Mouse (Mus musculus) kidney, postnatal 4 days (tissue): ENCODE data around the gene Pkn3.
"Not testable (repeated sequence)": the region's sequence is repeated elsewhere in the genome, so short reads cannot be mapped to it uniquely, and the experiment has no call there.

ENCODE experiments used
- DNase-seq, 2 experiments: peaks; one replicate each; pipeline ENCODE4 v3.0.0; 2021; ENCODE audit warnings: mixed read lengths in 2 of 2

Pkn3 gene

DNA sequence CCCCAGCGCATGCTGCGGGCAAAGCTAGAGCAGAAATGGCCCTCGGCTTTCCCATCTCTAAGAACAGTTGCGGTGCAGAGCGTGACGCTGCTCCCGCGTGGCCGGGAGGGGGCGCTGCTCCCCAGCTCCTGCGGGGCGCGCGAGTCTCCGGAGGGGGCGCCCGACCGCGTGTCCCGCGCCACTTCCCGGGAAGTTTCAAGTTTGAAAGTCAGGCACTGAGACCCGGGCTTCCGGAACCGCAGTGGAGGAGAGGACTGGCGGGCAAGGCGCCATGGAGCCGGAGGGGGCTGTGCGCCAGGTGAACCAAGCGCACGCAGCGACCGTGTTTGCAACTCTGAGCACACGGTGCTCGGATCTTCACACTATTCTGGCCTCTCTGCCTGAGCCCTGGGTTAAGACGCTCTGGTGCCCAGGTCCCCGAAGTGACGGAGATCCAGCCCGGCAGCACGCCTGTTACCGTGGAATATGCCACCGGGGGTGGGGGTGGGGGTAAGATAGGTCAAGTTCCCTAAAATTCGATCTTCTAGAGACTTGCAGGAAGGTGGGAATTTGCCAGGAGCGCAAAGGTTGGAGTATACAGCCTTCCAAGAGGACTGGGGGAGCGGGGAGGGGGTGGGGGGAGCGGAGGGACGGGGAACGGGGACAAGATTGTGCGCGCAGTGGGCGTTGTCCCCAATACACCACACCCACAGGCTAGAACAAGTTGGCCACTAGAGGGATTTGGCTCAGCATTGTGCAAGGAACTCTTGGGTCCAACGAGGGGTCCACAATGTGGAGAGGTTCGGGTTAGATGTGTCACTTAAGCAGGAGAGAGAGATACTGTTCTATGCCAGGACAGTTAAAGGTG lies at the start of gene Pkn3:
TSS of gene Pkn3 (plus strand) at position 183 of the 847 bp plus-strand sequence.
- DNase-seq: peak; percentile 92 to 94

DNA sequence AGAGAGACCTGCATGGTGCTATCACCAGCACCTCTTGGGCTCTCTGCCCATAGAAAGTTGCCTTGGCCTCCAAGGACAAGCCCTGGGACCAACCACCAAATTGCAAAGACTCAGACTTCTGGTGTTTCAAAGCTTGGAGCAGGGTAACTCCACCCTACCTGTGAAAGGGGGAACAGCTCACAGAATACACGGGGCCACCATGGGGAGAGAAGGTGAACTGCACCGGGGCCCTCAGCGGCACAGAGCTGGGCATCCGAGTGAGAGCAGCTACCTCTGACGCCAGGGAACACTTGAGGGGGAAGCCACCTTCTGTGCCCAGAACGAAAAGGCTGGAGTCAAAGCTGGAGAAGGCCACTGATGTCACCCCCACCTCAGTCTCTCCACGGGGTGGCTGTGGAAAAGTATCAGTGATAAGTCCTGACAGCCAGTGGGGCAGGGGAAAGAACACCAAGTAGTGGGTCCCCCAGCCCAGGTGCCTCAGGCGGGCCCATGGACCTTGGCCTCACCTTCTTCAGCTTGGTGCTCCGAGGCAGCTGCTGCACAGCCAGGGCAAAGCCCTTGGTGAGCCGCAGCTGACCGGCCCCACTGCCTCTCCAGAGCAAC lies 45.1 kb upstream of the Pkn3 start:
- peak; percentile 36 to 55 for DNase-seq

DNA sequence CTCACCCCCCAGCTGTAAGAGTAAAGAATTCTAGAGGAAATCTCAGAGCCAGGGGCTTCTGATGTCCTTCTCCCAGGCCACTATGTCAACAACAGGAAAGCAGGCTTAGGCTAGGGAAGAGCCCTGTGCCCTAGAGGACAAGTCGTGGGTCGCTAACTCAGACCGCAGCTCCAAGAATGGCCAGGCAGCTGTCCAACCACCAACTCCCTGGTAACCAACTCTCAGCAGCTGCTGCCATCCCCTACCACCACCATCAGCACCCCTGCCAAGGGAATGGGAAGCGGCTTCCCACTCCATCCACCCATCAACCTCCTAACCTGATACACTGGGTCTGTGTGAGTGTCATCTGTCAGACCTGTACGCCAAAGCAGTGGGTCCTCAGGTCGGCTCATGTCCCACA lies 44.5 kb upstream of the Pkn3 start:
- DNase-seq: no peak

DNA sequence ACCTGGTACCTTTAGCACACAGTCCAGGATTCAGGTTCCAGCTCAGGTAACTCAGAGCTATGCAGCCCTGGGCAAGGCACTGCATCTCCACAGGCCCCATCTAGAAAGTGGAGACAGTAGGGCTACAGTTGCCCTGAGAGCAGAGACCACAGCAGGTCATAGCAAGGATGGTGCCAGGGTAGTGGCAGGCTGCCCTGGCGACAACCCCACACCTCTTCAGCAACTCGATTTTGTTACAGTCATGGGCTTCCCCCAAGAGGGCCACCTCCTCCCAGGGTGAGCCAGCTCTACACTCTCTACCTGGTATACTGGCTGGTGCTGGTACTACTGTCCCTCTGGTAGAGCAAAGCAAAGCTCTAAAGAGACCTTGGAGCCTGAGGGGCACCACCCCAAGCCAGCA lies 39.7 kb upstream of the Pkn3 start:
- DNase-seq: no peak

DNA sequence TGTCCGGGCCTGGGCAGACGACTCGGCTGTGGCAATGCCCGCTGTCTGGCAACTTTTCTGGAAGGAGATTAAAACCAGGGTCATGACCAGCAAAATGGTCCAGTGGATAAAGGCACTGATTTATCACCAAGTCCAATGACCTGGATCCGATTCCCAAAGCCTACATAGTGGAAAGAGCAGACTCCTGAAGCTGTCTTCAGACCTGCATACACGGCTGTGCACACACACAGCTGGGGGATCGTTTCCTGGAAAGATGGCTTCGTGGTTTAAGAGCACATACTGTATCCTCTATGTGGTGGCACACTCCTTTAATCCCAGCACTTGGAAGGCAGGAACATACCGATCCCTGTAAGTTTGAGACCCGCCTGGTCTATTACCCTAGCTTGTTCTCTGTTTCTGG lies 39.1 kb upstream of the Pkn3 start:
- no peak for DNase-seq

DNA sequence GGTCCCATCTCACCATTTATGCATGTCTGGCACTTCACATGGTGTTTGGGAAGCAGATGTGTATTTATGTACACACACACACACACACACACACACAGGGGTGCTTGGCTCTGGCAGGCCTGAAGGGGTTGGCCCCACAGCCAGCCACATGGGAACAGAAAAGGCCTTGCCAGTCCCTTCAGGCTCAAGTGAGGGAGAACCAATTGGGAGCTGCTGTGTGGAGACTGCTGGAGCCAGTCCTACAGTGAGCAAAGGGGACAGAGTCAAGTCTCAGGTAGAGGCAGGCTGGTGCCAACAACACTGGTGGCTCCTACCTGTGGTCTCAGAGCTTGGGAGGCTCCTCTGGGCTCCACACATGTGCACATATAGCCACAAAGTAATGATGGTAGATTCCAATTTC lies 37.8 kb upstream of the Pkn3 start:
- DNase-seq: no peak

DNA sequence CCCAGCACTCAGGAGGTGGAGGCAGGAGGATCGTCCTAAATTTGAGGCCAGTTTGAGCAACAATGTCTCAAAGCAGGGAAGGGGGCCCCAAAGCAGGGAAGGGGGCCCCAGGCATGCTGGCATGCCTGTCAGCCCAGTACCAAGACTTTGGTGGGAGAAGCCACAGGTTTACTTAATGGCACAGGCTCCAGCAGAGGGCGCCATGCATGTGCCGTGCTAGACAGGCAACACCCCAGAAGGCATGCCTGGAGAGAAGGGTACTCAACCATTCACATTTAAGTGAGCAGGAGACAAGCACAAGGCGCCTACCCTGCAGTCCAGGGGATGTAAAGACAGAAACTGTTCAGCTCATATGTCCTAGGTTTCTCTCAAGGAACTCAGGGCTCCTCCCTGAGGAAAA lies 35.0 kb upstream of the Pkn3 start:
- DNase-seq: peak; percentile 94

DNA sequence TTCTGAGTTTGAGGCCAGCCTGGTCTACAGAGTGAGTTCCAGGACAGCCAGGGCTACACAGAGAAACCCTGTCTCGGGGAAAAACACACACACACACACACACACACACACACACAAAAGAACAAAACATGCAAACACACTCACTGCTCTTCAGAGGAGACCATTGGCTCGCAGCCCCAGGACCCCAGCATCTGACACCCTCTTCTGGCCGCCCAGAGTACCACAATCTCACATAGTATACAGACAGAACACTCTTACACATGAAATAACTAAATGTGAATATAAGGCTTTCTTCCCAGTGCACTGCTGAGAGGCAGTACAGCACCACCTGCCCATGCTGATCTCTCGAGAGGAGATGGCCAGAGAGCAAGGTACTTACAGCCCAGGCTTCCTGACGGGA lies 32.9 kb upstream of the Pkn3 start:
- no peak for DNase-seq

DNA sequence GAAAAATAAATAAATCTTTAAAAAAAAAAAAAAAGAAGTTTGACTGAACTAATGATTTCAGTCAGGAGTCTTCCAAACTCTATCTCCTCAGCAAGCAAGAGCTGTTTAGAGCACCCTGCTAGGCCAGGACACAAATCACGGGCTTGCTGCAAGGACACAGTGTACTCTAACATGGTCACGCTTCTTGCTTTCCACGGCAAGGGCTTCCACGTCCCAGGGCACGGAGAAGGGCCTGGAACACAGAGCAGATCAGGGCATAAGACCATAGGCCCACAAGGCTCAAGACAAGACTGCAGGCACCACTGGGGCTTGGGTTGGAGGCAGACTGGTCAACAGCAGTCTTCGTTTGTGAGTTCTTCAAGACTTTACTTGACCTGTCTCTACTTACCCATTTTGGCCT lies 30.4 kb upstream of the Pkn3 start:
- no peak for DNase-seq

DNA sequence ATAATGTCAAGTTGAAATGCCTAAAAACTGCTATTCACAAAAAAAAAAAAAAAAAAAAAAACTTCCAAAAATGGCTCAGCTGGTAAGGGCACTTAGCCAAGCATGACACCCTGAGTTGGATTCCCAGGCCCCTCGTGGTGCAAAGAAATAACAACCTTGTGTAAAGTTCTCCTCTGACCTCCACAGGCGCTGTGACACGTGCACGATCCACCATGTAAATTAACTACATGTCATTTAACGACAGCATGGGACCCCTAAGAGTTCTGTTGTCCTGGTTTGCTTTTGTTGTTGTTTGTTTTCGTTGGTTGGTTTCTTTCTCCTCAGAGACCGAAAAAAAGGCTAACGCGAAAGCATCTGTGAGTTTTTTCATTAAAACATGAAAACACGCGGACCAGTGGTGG lies 29.4 kb upstream of the Pkn3 start:
- DNase-seq: peak; percentile 30 to 48

DNA sequence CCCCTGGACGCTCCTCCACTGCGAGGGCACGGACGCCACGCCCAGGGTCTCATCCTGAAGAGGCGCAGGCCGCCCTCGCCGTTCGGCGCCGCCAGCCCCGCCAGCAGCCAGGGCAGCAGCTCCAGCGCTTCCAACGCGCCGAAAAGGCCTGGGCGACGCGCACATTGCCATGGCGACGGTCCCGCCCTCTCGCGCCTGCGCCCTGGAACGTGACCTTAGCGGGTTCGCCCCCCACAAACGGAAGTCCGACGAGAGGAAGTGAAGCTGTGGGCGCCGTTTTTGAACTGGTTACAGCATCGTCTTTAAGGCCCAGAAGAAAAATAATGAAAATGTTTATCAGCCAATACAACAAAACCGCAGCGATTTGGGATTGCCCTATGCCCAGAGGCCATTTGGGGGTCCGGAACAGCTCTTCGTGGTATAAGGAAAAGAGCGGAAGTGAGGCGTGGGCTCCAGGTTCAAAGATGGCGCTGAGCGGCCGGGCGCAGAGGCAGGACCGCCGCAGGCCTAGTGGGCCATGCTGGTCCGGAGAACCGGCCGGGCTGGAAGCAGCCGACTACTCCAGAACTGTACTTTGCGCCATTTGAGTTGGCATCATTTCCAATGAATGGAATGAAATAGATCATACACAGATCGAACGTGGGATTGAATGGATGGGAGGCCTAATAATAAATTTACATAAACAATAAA lies 28.6 kb upstream of the Pkn3 start, which contains the start of gene Wdr34:
TSS of gene Wdr34 (minus strand) at position 183 of the 690 bp plus-strand sequence.
- DNase-seq: peak; percentile 99

DNA sequence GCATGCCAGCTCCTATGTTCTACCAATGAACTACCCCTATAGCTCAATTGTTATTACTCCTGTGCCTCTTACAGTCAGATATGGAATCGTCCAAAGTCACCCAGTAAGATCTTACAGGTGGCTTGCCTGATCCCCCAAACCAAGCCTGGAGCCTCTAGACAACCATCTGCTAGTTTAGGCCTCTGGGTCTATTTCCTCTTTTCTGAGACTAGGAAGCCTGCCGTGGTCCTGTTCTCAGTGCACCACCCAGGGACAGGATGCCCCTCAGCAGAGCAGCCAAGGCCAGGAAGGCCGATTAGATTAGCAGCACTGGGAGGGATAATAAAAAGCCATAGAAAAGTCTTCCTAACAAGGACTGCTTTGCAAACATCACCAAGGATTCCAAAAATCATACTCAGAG lies 27.7 kb upstream of the Pkn3 start:
- DNase-seq: no peak

DNA sequence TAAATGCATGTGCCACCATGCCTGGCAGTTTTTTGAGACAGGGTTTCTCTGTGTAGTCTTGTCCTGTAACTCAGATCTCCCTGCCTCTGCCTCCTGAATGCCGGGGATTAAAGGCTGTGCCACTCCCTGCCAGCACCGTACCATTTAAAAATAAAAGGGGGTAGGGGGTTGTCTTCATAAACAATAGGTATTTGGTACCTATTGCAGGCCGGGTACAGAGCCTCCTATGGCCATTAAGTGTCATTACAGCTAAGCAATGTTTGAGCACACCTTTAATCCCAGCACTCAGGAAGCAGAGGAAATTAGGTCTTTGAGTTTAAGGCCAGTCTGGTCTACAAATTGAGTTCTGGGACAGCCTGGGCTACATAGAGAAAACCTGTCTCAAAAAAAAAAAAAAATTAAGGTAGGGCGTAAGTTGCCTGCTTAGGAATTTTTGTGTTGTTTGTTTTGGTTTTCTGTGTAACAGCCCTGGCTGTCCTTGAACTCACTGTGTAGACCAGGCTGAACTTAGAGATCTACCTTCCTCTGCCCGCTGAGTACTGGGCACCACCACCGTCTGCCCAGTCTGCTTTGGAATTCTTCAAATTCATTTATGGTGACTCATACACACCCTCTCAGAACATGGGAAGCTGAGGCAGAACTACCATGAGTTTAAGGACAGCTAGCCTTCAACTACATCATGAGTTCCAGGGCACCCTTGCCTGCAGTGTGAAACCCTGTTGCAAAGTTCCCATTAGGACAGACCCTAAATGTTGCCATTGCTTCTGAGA lies 25.3 kb upstream of the Pkn3 start:
- DNase-seq: no peak

DNA sequence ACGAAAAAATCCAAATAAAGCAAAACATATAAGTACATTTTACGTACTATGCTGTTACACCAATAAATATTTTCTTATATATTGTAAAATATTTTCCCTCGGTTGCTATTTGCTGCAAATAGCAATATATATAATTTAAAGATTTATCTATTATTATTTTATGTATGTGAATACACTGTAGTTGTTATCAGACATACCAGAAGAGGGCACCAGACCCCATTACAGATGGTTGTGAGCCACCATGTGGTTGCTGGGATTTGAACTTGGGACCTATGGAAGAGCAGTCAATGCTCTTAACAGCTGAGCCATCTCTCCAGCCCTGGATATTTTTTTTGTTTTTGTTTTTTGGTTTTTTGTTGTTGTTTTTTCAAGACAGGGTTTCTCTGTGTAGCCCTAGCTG lies 22.2 kb upstream of the Pkn3 start:
- DNase-seq: not testable (repeated sequence)

DNA sequence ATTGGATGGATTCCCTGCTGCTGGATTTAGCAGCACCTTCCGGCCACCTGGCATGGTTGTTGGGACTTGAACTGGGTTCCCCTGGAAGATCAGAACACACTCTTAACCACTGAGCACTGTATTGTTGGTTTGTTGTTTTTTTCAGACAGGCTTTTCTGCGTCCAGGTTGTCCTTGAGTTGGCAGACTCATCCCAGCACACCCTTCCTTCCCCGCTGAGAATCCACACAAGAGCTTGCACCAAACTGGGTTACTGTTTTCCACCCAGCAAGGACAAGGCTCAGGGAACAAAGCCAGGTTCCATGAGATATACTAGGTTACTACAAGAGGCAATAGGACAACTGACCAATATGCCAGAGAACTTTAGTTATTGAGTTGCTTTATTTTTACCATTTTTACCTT lies 20.7 kb upstream of the Pkn3 start:
- no peak for DNase-seq

DNA sequence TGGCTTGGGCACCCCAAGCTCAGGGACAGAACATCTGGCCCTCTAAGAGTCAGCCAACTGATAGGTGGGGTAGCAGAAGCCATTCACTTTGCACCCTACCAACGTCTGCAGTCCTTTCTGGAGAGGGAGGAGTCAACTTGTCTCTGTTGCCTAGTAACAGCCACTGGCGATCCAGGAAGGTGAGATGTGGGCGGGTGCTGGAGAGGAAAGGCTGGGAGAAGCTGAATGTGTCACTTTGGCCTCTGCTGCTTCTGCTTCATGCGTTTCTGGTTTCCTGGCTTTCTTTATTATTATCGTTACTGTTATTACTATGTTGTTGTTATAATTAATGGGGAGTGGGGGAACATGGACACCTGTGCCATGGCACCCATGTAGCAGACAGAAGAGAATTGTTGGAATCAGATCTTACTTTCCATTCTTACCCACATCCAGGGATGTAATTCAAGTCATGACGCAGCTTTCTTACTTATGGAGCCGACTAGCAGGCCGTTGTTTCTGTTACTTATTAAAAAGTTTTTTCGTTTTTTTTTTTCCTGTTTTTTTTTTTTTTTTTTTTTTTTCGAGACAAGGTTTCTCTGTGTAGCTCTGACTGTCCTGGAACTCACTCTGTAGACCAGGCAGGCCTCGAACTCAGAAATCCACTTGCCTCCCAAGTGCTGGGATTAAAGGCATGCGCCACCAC lies 20.1 kb upstream of the Pkn3 start, which contains the start of gene Set:
TSS of gene Set (plus strand) at position 156 of the 682 bp plus-strand sequence.
- DNase-seq: peak; percentile 44 to 60

DNA sequence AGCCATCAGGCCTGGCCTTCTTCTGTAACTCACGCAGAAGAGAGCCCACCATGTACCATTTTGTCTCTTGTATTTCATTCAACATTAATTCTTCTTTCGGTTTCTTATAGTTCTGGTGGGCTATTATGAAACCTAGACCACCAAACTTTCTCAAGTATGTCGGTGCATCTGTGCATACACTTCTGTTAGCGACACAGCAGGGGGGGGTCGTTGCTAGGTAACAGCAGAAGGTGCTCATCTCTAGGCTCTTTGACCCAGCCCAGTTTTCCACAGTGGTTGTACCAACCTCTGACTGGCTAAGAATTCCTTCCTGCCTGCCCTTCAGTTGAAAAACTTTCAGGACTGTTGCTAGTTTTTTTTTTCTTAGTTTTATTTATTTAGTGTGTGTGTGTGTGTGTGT lies 19.1 kb upstream of the Pkn3 start:
- DNase-seq: no peak

DNA sequence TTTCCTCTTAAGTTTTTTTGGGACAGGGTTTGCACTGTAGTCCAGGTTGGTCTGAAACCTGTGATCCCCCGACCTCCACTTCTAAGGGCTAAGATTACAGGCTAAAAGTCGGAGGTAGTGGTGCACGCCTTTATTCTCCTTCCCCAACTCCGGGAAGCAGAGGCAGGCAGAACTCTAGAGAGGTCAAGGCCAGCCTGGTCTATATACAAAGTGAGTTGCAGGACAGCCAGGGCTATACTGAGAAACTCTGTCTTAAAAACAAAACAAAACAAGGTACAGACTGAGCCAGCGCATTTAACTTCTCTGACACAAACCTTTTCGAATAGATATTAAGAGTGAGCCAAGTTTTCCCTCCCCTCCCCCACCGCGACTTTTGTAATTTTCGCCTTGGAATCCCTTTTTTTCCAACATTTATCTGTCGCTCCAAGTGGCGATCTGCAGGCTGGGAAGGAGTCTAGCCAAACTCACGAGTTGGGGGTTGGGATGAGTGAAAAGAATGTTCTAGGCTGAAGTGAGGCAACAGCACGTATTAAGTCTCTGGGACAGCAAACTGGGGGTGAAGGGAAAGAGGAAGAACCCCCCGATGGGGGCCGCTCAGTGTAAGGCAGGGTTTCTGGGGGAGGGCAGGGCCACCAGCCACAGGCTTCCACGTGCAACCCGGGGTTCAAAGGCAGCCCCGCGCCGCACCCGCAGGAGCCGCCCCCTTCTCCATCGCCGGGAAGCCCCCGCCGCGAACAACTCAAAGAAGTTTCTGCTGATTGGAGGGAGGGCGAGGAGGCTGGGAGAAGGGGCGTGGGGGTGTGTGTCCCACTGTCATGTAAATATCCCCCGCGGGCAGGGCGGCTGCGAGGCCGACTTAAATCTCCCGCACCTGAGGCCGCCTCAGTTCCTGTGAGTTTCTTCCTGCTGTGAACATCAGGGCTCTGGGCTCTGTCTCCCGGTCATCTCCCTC lies 16.0 kb upstream of the Pkn3 start:
- DNase-seq: peak; percentile 70 to 77

DNA sequence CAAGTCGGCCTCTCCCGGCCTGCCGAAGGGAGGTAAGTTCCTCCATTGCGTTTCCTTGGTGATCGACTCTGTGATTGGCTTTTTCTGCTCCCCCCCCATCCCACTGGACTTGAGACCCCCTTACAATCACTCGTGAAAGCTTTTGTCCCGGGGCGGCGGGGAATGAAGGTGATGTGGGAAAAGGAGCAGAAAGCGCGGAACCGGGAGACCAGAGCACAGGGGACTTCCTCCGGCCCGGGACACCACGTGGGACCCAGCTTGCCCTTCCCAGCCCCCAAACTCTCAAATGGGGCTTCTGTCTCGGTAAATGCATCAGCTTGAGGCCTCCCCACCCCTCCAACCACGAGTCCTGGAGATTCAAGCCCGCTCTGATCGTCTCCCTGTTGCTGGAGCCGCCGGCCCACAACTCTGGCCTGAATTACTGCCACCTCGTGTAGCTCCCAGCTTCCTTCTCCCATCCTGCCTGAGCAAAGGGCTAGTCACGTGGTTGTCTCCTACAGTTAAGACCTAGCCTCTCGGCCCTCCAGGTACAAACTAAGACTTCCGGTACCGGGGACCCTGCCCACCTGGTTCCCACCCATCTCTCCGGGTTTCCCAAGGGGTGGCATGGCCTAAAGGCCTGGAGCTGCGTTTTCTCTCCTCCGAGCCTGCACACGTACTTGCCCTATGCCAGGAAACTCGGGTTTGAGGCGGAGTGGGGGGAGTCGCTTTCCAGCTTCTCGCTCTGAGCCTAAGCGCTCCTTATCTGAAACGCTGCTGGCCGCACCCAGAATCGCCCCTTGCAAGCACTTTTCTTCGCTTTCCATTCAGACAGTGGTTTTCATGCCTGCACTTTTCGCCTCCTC lies 15.0 kb upstream of the Pkn3 start:
- peak; percentile 67 to 78 for DNase-seq

DNA sequence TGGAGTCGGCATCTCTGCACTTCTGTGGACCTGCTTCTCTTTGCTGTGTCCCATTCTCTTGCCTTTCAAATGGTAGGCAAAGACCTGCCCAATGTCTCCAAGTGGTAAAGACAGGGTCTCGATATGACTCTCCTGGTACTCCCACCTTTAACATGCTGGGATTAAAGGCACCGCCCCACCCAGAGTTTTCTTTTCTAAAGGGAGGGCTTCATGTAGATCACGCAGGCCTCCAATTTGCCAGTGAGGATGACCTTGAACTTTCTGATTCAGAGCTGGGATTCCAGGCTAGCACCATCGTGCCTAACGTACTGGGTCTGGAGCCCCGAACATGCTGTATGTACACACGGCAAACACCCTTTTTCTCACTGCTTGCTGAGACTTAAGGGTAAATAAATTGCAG lies 14.2 kb upstream of the Pkn3 start:
- DNase-seq: no peak
